Mouse (Mus musculus) urinary bladder, postnatal 36 days (tissue): ENCODE measurements around the gene Cysltr1.

Source experiments
- DNase-seq, 2 experiments: peaks; one replicate each; pipeline ENCODE4 v3.0.0; 2022; ENCODE audit warnings: low spot score in 2 of 2, mixed read lengths in 1 of 2

Cysltr1 gene

GRCm38 (mm10) chrX:106603386-106603785 lies at the start of gene Cysltr1:
TSS of gene Cysltr1 (minus strand) at chrX:106603679.
- DNase-seq = peak; percentile 0 to 1

GRCm38 (mm10) chrX:106634799-106635541 lies 31.5 kb upstream of the Cysltr1 start:
- DNase-seq = no peak

GRCm38 (mm10) chrX:106633543-106633942 lies 30.1 kb upstream of the Cysltr1 start:
- DNase-seq = no peak

- DNase-seq = no peak
These were observed 25.0 kb upstream of the Cysltr1 start for GRCm38 (mm10) chrX:106628514-106628913.

GRCm38 (mm10) chrX:106623667-106624066 lies 20.2 kb upstream of the Cysltr1 start:
- no peak for DNase-seq

GRCm38 (mm10) chrX:106622512-106622911 lies 19.0 kb upstream of the Cysltr1 start:
- DNase-seq = no peak

GRCm38 (mm10) chrX:106602574-106603258 lies 763 bp downstream of the Cysltr1 start:
- peak in 1 of 2 experiments; percentile 2 for DNase-seq

- DNase-seq = no peak
These were observed 7.6 kb downstream of the Cysltr1 start for GRCm38 (mm10) chrX:106595904-106596303.

- DNase-seq = no peak
These were observed 9.6 kb downstream of the Cysltr1 start for GRCm38 (mm10) chrX:106593914-106594313.

- no peak for DNase-seq
These were observed 20.6 kb downstream of the Cysltr1 start, which contains the start of gene Gm5127 for GRCm38 (mm10) chrX:106582886-106583285. TSS of gene Gm5127 (plus strand) at chrX:106583186.

- no peak for DNase-seq
These were observed 21.3 kb downstream of the Cysltr1 start for GRCm38 (mm10) chrX:106582197-106582596.

GRCm38 (mm10) chrX:106580410-106580809 lies 23.1 kb downstream of the Cysltr1 start:
- DNase-seq = no peak

- DNase-seq = no peak
These were observed 24.5 kb downstream of the Cysltr1 start for GRCm38 (mm10) chrX:106578966-106579365.

GRCm38 (mm10) chrX:106555457-106555856 lies 48.0 kb downstream of the Cysltr1 start:
- DNase-seq = no peak

- DNase-seq = no peak
These were observed 67.1 kb downstream of the Cysltr1 start for GRCm38 (mm10) chrX:106536359-106536758.
